Mouse (Mus musculus) MEL (cell line): Measurements from ENCODE around the gene Hba-a1.

Source experiments
- GATA1 ChIP-seq: IDR thresholded peaks from 2 replicates; pipeline ENCODE4 v1.6.1; 2011; ENCODE audit warnings: low read depth, low read length, improper control_type of control experiment
- MXI1 ChIP-seq: IDR thresholded peaks from 2 replicates; pipeline ENCODE4 v1.6.1; 2011; ENCODE audit warnings: mild to moderate bottlenecking, low read depth, low read length, improper control_type of control experiment
- POLR2A ChIP-seq, 2 experiments: IDR thresholded peaks; 2 replicates each; pipeline ENCODE4 v1.6.1; 2011 to 2012; ENCODE audit warnings: low read length in 2 of 2, mild to moderate bottlenecking in 2 of 2, control low read depth in 1 of 2, improper control_type of control experiment in 1 of 2, low read depth in 1 of 2, moderate library complexity in 1 of 2; ENCODE audit not compliant: control insufficient read depth in 1 of 2, insufficient read depth in 1 of 2, poor library complexity in 1 of 2

DNA sequence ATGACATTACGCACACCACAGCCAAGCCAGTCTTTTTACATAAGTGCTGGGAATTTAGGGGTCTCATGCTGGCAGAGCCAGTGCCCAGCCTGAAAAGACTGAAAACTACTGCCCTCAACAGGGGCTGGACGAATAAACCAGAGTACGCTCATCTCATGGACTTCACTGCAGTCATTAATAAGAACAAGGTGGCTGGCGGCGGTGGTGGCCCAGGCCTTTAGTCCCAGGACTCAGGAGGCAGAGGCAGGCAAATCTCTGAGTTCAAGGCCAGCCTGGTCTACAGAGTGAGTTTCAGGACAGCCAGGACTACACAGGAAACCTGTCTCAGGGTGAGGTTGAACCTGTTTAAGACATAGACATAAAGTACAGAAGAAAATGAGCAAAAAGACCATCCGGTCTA is 17.1 kb upstream of the Hba-a1 start:
- no peak for TF ChIP-seq GATA1
- TF ChIP-seq POLR2A (IDR thresholded peaks at IDR 0.05; ENCODE audit: control insufficient read depth in 1 of 2, insufficient read depth in 1 of 2, low read depth in 1 of 2, low read length in 2 of 2, poor library complexity in 1 of 2) = no peak
- no peak for TF ChIP-seq MXI1
